Mouse (Mus musculus) A20 (cell line): ENCODE results near the gene Tex264.
"Not testable (repeated sequence)": the region's sequence is repeated elsewhere in the genome, so short reads cannot be mapped to it uniquely, and the experiment has no call there.

Experiments
- DNase-seq: peaks from one replicate; pipeline ENCODE4 v3.0.0-alpha.2; 2011; ENCODE audit warnings: low read depth, low spot score

The Tex264 gene

DNA sequence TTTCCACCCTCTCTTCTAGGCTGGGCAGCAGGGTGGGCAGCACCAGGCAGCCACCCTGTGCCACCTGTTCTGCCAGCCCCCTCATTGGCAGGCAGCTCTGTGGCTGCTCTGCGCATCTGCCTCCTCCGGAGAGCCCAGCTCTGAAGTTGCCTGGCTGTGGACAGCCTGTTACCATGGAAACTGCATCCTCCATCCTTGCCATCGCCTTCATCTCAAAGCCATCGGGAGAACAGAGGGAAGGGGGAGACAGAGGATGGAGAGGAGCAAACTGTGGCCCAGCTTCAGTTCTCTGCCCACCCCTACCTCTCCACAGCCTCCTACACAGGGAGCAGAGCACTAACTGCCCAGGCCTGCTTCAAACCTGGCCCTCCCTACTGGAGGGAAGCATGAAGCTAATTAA lies 21.3 kb downstream of the Tex264 start:
- DNase-seq = no peak

DNA sequence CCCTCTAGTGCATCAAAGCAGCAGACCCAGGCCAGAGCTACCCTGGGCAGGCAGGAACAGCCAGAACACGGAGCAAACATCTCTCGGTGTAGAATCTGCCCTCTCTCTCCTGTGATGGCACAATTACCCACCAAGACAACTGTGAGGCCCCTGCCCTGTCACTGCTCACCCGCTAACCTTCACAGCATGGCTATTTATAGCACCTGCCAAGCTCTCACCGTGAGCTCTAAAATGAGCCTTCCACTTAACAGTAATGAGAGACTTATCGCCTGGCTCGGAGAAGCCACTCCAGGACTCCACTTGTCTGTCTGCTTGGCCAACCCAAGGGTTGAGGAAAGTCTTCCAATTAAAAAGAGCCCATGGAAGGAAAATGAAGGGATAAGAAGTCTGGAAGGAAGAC lies 22.5 kb downstream of the Tex264 start:
- DNase-seq = no peak

GRCm38 (mm10) chr9:106659935-106660334 lies 25.8 kb downstream of the Tex264 start:
- DNase-seq = no peak

DNA sequence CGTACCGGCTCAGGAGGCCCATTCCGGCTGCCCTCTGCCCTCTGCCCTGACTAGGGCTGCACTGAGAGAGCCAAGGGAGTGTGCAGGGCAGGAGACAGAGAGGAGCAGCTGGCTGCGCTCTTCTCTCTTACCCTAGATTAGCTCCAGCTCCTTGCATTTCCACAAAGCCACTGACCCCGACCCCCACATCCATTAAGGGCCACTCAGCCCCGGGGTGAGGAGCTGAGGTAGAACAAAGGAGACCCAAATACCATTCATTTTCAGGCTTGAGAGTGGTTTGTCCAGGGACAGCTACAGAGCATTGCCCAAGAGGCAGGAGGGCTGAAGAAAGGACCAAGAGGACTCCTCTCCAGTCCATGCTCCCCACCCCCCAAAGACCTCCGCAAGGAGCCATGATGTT lies 26.3 kb downstream of the Tex264 start:
- no peak for DNase-seq

DNA sequence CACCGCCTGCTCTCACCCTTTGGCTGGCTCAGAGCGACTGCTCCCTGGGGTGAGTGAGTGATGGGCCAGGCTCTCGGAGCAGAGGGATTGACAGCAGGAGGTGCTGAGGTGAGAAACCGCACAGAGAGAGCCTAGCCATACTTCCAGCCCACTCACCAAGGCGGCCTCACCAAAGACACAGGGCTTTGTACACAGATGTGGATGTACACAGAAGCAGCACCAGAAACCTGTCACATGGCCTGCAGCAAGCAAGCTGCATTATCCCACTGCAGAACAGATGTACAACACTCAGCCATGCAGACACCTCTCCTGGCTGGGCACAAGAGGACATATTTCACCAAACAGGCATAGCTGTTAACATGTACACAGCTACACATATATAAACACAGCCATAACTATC lies 28.1 kb downstream of the Tex264 start:
- no peak for DNase-seq

DNA sequence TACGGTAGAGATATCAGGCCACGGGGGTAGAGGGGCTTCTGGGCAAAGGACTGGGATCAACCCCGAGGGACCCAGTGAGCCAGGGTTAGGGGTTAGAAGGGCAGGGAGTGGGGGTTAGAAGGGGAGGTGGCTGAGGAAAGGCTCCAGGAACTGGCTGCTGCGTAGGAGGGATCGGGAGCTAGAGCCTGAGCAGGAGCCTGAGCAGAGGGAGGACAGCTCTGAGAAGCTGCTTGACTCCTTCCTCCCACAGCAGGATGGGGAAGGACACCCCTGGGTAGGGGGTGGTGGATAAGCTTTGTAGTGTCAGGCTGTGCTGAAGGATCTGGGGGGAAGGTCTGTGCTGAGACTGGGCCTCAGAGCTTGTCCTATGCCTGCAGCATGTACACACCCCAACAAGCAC lies 28.9 kb downstream of the Tex264 start:
- DNase-seq = no peak

DNA sequence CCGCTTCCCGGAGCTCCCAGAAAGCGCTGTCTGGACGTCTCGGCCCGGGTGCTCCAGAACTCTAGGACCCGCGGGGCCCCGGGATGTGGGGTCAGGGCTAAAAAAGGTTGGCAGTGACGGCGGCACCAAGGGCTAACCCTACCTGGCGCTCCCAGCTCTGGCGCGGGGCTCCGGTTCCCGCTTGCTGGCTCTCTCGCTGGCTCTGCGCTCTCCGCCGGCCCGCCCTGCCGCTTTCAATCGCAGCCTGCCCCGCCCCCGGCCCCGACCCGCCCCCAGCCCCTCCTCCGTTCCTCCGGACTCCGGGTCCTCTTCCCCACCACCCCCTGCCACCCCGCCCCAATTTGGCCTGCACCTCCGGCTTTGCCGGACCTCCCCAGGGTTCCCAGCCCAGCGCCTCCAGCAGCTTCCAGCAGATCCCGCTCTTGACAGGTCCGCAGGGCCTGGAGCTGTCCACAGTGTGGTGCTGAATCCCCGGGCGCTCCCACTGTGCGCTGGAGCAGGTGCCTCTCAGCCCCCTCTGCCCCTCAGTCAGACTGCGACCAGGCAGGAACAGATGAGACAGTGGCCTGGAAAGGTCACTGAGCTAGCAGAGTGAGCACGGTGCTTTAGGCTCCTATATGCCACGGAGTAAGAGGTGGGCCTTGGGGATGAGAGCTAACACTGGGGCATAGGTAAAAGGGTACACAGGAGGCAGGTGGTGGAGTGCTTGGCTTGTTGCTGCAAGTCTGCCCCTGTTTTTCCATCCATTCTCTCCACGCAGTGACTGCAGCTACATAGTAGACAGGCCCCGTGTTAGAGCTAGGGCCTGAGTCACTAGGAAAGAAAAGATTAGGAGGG lies 29.6 kb downstream of the Tex264 start, which contains the start of gene Grm2:
Gene Grm2 (minus strand): TSS at position 199 of the 837 bp plus-strand sequence.
- no peak for DNase-seq

GRCm38 (mm10) chr9:106652720-106653119 lies 33.0 kb downstream of the Tex264 start:
- peak; percentile 32 for DNase-seq

GRCm38 (mm10) chr9:106647226-106647625 lies 38.5 kb downstream of the Tex264 start:
- peak; percentile 81 for DNase-seq

- peak; percentile 74 for DNase-seq
Observed at GRCm38 (mm10) chr9:106645684-106646271, 39.9 kb downstream of the Tex264 start.

DNA sequence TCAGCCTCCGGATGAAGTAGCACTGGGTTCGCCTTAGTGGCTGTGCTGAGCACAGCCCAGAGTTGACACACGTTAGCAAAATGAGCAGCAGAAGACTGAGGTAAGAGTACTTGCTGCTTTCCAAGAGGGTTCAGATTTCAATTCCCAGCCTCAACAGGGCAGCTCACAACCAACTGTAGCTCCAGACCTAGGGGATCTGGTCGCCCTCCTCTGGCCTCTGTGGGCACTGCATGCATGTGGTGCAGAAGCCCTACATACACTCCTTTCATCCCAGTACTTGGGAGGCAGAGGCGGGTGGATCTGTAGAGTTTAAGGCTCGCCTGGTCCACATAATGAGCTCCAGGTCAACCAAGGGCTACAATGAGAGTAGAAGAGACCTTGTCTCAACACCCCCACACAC lies 41.9 kb downstream of the Tex264 start:
- peak; percentile 54 for DNase-seq

DNA sequence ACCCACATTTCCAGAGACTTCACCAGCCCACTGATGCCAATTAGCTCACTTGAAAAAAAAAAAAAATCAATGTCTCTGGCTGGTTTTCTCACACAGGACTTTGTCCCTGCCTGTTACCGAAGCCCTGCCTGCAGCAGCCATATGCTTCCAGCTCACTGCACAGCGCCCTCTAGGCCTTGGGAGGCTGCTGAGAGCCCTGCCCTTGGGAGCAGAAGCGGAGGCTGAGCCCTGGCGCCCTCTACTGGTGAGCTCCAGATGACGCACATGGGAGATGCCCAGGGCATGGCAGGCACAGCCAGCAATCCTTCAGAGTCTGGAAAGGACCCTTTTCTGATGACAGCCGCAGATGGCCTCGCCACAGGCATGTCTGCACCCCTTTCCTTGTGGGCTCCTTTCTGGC lies 42.6 kb downstream of the Tex264 start:
- peak; percentile 90 for DNase-seq

DNA sequence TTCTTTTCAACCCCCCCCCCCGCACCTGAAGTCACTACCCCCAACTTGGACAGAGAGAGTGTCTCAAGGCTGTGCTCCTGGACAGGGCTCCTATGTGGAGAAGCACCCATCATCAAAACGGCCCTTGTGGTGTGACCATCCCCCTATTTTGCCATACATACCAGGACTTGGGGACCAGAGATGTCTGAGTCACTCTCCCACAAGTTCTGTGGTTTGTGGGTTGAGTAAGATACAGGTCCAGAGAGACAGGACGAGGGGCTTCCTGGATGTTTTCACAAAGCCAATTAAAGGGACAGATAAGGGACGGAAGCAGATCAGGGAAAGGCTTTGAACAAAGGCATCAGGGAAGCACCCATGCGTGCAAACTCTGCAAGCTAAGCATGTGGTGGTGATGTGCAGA lies 44.4 kb downstream of the Tex264 start:
- no peak for DNase-seq

GRCm38 (mm10) chr9:106638154-106638553 lies 47.6 kb downstream of the Tex264 start:
- peak; percentile 14 for DNase-seq

DNA sequence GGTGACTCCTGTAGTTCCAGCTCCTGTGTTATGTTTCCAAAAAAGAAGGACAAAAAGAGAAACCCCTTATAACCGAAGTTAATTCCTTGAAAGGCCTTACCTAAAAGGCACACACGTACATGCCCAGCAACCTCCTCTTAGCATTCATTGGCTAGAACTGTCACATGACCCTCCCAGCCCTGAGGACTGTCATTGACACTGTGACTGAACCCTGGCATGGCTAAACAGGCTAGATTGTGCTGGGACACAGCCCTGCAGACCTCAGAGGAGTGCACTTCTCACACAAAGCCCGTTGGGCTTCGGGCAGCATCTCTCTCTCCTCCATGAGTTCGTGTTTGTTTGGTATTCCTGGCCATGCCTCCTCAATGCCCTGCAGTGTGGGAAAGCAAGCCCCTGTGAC lies 53.5 kb downstream of the Tex264 start:
- DNase-seq = no peak

DNA sequence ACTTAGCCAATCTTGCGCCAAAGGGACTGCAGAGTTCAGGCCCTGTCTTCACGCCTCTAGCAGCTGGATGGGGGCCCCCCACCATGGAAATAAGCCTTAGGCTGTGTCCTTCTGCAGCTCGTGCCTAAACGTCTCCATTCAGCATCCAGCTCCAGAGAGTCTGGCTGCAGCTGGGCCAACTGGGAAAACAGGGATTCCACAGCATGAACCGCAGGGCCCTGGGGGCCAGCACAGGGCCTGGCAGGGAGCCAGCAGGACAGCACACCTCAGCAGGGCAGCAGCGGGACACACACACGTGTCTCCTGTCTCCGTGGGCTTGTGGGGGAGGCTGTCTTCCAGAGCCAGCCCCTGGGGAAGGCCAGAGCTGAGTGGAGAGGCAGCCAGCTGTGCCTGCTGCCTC lies 57.9 kb downstream of the Tex264 start:
- not testable (repeated sequence) for DNase-seq

- no peak for DNase-seq
Observed at GRCm38 (mm10) chr9:106626282-106626681, 59.4 kb downstream of the Tex264 start, which contains the start of gene Iqcf6. Gene Iqcf6, plus strand, starts transcription at chr9:106626582.

- DNase-seq = no peak
Observed at GRCm38 (mm10) chr9:106617496-106617895, 68.2 kb downstream of the Tex264 start.

- DNase-seq = no peak
Observed at GRCm38 (mm10) chr9:106616306-106616705, 69.4 kb downstream of the Tex264 start.

DNA sequence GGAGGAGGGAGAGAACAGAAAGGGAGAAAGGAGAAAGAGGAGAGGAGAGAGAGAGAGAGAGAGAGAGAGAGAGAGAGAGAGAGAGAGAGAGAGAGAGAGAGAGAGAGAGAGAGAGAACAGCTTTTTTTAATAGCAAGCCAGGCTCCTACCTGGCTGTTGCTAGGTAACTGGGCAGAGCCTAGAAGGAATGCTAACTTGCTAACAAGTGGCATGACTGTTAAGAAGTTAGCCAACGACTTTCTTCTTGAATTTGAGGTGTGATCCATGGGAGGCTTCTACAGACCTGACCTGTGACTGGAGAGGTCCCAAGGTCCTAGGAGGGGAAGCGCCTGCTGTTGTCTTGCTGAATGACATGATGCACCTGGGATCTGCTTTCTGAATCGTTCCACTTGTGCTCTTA lies 71.1 kb downstream of the Tex264 start:
- DNase-seq = no peak

- no peak for DNase-seq
Observed at GRCm38 (mm10) chr9:106613951-106614350, 71.8 kb downstream of the Tex264 start.

GRCm38 (mm10) chr9:106610727-106611126 lies 75.0 kb downstream of the Tex264 start:
- no peak for DNase-seq
